8 mouse cellular contexts compared by ENCODE assay signal in genomic region chr5:134704157-134704556, GRCm38 (mm10). TPM values are rescaled to one million over a fixed set of nuclear protein-coding genes. Genes with fewer than 3 reads are reported as not detected.
DNase-seq lines count a peak whose midpoint lies in the region; ATAC-seq and TF ChIP-seq lines count a peak whose summit lies in the region.

No protein-coding gene starts in this region.

- peak; percentile 60 for ATAC-seq in Patski
- peak; percentile 98 for ATAC-seq in megakaryocyte progenitor cell, adult 5-6 weeks (replicated peaks; ENCODE audit: poor library complexity)

- CTCF ChIA-PET in Patski (lab: Charles Lee): interaction anchor here (0.7 to 1.8 kb wide), 4 partner anchors 11 to 210 kb away, joined by 3 to 4 read pairs (median 3); no protein-coding TSS in a partner anchor

- H3K27me3 ChIP-seq in Patski: peaks cover 20% of the 10 kb centered on the region

- TF ChIP-seq CTCF in Patski (IDR thresholded peaks at IDR 0.05): peak; percentile 89

- POLR2A ChIA-PET in Patski (lab: Charles Lee): no interaction called here

- in situ Hi-C loops in Patski (cut with MboI; ENCODE audit: low pct_unique_long_range_greater_than_20kb): loop anchor here (5.0 to 10.0 kb wide), 2 partner anchors 119 to 207 kb away; partner anchors contain the start of gene Rfc2

- DNase-seq in Patski (ENCODE audit: low read depth, low spot score): no peak
- peak; percentile 71 for DNase-seq in cerebellum, adult 9-10 months
- peak; percentile 37 to 69 for DNase-seq in frontal cortex, postnatal 14 days (ENCODE audit: low spot score in 2 of 2)
- DNase-seq in hindlimb bud, embryonic 11.5 days (ENCODE audit: extremely low spot score, low read depth, low spot score): peak; percentile 60
- DNase-seq in left cerebral cortex, adult 11 months (ENCODE audit: low spot score): peak; percentile 51
- peak; percentile 53 to 71 for DNase-seq in right cerebral cortex, postnatal 10 days (ENCODE audit: low spot score in 2 of 2)
- DNase-seq in urinary bladder, postnatal 14 days (ENCODE audit: low spot score): peak; percentile 68

RNA-seq across cellular contexts. Expression of gene Limk1, which starts 15.8 kb away (rescaled TPM):
- 18.6 TPM for polyA plus RNA-seq in Patski (2021)
- total RNA-seq in megakaryocyte progenitor cell, adult 5-6 weeks (2015): 14.1 and 15.2 TPM in 2 replicates
- total RNA-seq in megakaryocyte progenitor cell, adult 5-6 weeks (2017): 11.5 and 16.6 TPM in 2 replicates

RNA-seq across cellular contexts. Expression of gene Eln, which starts 43.0 kb away (rescaled TPM):
- not detected for polyA plus RNA-seq in Patski (2021)
- total RNA-seq in megakaryocyte progenitor cell, adult 5-6 weeks (2015): not detected in 2 replicates
- total RNA-seq in megakaryocyte progenitor cell, adult 5-6 weeks (2017): not detected in 2 replicates
